Mouse (Mus musculus): Measurements from ENCODE around the gene Gcc2. TPM values are rescaled to one million over a fixed set of nuclear protein-coding genes. Genes with fewer than 3 reads are reported as not detected.

The Gcc2 gene
- polyA plus RNA-seq, 1 experiment, result 63.8 TPM

GRCm38 (mm10) chr10:58304996-58305395 is 49.7 kb downstream of the Gcc2 start:
- no peak for DNase-seq
- H3K27ac ChIP-seq (ENCODE audit: insufficient read depth, low read length), result no peak overlapping the region
- WGBS, result 91% methylated on average over 7 of the region's 7 CpGs
- no peaks in the 10 kb centered on the region for H3K4me1 ChIP-seq (ENCODE audit: control insufficient read depth, insufficient read depth, low read length)
- no peaks in the 10 kb centered on the region for H3K27me3 ChIP-seq (ENCODE audit: control insufficient read depth, insufficient read depth, low read length)
- H3K4me3 ChIP-seq (replicated peaks; ENCODE audit: insufficient read depth, low read depth, low read length), result no peak overlapping the region
- no peak for TF ChIP-seq POLR2A (IDR thresholded peaks at IDR 0.05; ENCODE audit: borderline replicate concordance, insufficient read depth, low read length)
- TF ChIP-seq CTCF (IDR thresholded peaks at IDR 0.05; ENCODE audit: borderline replicate concordance, insufficient read depth, low read depth, low read length), result no peak

- 93% methylated on average over 3 of the region's 3 CpGs for WGBS
- TF ChIP-seq CTCF (IDR thresholded peaks at IDR 0.05; ENCODE audit: borderline replicate concordance, insufficient read depth, low read depth, low read length), result no peak
- no peak for TF ChIP-seq POLR2A (IDR thresholded peaks at IDR 0.05; ENCODE audit: borderline replicate concordance, insufficient read depth, low read length)
Observed at GRCm38 (mm10) chr10:58306897-58307296, 51.6 kb downstream of the Gcc2 start.

GRCm38 (mm10) chr10:58310791-58311190 is 55.5 kb downstream of the Gcc2 start:
- 48% methylated on average over 1 of the region's 1 CpGs for WGBS
- H3K27me3 ChIP-seq (ENCODE audit: control insufficient read depth, insufficient read depth, low read length), result no peaks in the 10 kb centered on the region
- H3K4me3 ChIP-seq (replicated peaks; ENCODE audit: insufficient read depth, low read depth, low read length), result no peak overlapping the region
- H3K27ac ChIP-seq (ENCODE audit: insufficient read depth, low read length), result no peak overlapping the region
- DNase-seq, result no peak
- TF ChIP-seq CTCF (IDR thresholded peaks at IDR 0.05; ENCODE audit: borderline replicate concordance, insufficient read depth, low read depth, low read length), result no peak
- TF ChIP-seq POLR2A (IDR thresholded peaks at IDR 0.05; ENCODE audit: borderline replicate concordance, insufficient read depth, low read length), result no peak
- no peaks in the 10 kb centered on the region for H3K4me1 ChIP-seq (ENCODE audit: control insufficient read depth, insufficient read depth, low read length)

More at GRCm38 (mm10) chr10:58306897-58307296, 51.6 kb downstream of the Gcc2 start:
- no peaks in the 10 kb centered on the region for H3K27me3 ChIP-seq (ENCODE audit: control insufficient read depth, insufficient read depth, low read length)
- H3K4me3 ChIP-seq (replicated peaks; ENCODE audit: insufficient read depth, low read depth, low read length), result no peak overlapping the region
- H3K27ac ChIP-seq (ENCODE audit: insufficient read depth, low read length), result no peak overlapping the region
- no peak for DNase-seq
- no peaks in the 10 kb centered on the region for H3K4me1 ChIP-seq (ENCODE audit: control insufficient read depth, insufficient read depth, low read length)

GRCm38 (mm10) chr10:58312887-58313286 is 57.6 kb downstream of the Gcc2 start:
- no peak for DNase-seq
- TF ChIP-seq POLR2A (IDR thresholded peaks at IDR 0.05; ENCODE audit: borderline replicate concordance, insufficient read depth, low read length) (no peak), CTCF (IDR thresholded peaks at IDR 0.05; ENCODE audit: borderline replicate concordance, insufficient read depth, low read depth, low read length) (no peak)
- 97% methylated on average over 5 of the region's 5 CpGs for WGBS
- Histone ChIP-seq H3K27ac (ENCODE audit: insufficient read depth, low read length) (no peak overlapping the region), H3K4me1 (ENCODE audit: control insufficient read depth, insufficient read depth, low read length) (no peaks in the 10 kb centered on the region), H3K27me3 (ENCODE audit: control insufficient read depth, insufficient read depth, low read length) (no peaks in the 10 kb centered on the region), H3K4me3 (replicated peaks; ENCODE audit: insufficient read depth, low read depth, low read length) (no peak overlapping the region)

- 86% methylated on average over 3 of the region's 3 CpGs for WGBS
- TF ChIP-seq CTCF (IDR thresholded peaks at IDR 0.05; ENCODE audit: borderline replicate concordance, insufficient read depth, low read depth, low read length) (no peak), POLR2A (IDR thresholded peaks at IDR 0.05; ENCODE audit: borderline replicate concordance, insufficient read depth, low read length) (no peak)
- Histone ChIP-seq H3K27ac (ENCODE audit: insufficient read depth, low read length) (no peak overlapping the region), H3K4me1 (ENCODE audit: control insufficient read depth, insufficient read depth, low read length) (no peaks in the 10 kb centered on the region; the same call in 1 of the 2 replicates), H3K4me3 (replicated peaks; ENCODE audit: insufficient read depth, low read depth, low read length) (no peak overlapping the region), H3K27me3 (ENCODE audit: control insufficient read depth, insufficient read depth, low read length) (no peaks in the 10 kb centered on the region)
- DNase-seq, result no peak
Observed at GRCm38 (mm10) chr10:58320881-58321280, 65.6 kb downstream of the Gcc2 start.

GRCm38 (mm10) chr10:58322361-58323027 is 67.2 kb downstream of the Gcc2 start:
- 24% methylated on average over 6 of the region's 6 CpGs for WGBS

GRCm38 (mm10) chr10:58323028-58323991 is 68.0 kb downstream of the Gcc2 start, which contains the start of gene Lims1:
Gene Lims1 (plus strand): TSS chr10:58323466.
- Histone ChIP-seq H3K27ac (ENCODE audit: insufficient read depth, low read length) (peak within 1 kb of the TSS; percentile 37), H3K27me3 (ENCODE audit: control insufficient read depth, insufficient read depth, low read length) (no peaks in the 10 kb centered on the region), H3K4me3 (replicated peaks; ENCODE audit: insufficient read depth, low read depth, low read length) (peak within 1 kb of the TSS; percentile 92), H3K4me1 (ENCODE audit: control insufficient read depth, insufficient read depth, low read length) (no peaks in the 10 kb centered on the region; the same call in 1 of the 2 replicates)
- TF ChIP-seq CTCF (IDR thresholded peaks at IDR 0.05; ENCODE audit: borderline replicate concordance, insufficient read depth, low read depth, low read length) (no peak), POLR2A (IDR thresholded peaks at IDR 0.05; ENCODE audit: borderline replicate concordance, insufficient read depth, low read length) (peak; percentile 49; the same call in 1 of the 2 replicates)
- under 1% methylated on average over 83 of the region's 86 CpGs for WGBS
- DNase-seq, result peak; percentile 96 to 98

More at GRCm38 (mm10) chr10:58322361-58323027, 67.2 kb downstream of the Gcc2 start:
- Histone ChIP-seq H3K27ac (ENCODE audit: insufficient read depth, low read length) (peak overlapping the region; percentile 6; the same call in 1 of the 2 replicates), H3K4me1 (ENCODE audit: control insufficient read depth, insufficient read depth, low read length) (no peaks in the 10 kb centered on the region; the same call in 1 of the 2 replicates), H3K4me3 (replicated peaks; ENCODE audit: insufficient read depth, low read depth, low read length) (peak overlapping the region; percentile 92), H3K27me3 (ENCODE audit: control insufficient read depth, insufficient read depth, low read length) (no peaks in the 10 kb centered on the region)
- no peak for TF ChIP-seq CTCF (IDR thresholded peaks at IDR 0.05; ENCODE audit: borderline replicate concordance, insufficient read depth, low read depth, low read length)
- no peak for TF ChIP-seq POLR2A (IDR thresholded peaks at IDR 0.05; ENCODE audit: borderline replicate concordance, insufficient read depth, low read length)
- DNase-seq, result no peak

Measured in cerebellum, adult 2 months (tissue).